Mouse (Mus musculus): Measurements from ENCODE around the gene Hdac11. TPM values are rescaled to one million over a fixed set of nuclear protein-coding genes. Genes with fewer than 3 reads are reported as not detected.

Hdac11 gene
- polyA plus RNA-seq, 1 experiment: 39.3 TPM

GRCm38 (mm10) chr6:91147152-91147770 is 9.2 kb upstream of the Hdac11 start:
- Histone ChIP-seq H3K4me2 (ENCODE audit: low read depth) (no peak overlapping the region), H3ac (ENCODE audit: control insufficient read depth, insufficient read length) (no peak overlapping the region), H3K27me3 (ENCODE audit: control insufficient read depth, insufficient read depth, insufficient read length) (no peaks in the 10 kb centered on the region), H3K36me3 (ENCODE audit: control insufficient read depth, insufficient read depth) (no peaks in the 10 kb centered on the region), H3K79me2 (ENCODE audit: control insufficient read depth, insufficient read depth) (no peaks in the 10 kb centered on the region), H3K4me3 (no peak overlapping the region)
- TF ChIP-seq MAX (IDR thresholded peaks at IDR 0.05; ENCODE audit: low read depth) (no peak), TCF12 (IDR thresholded peaks at IDR 0.05; ENCODE audit: insufficient read depth, poor library complexity, severe bottlenecking) (no peak), E2F4 (IDR thresholded peaks at IDR 0.05; ENCODE audit: insufficient read depth) (no peak), USF1 (IDR thresholded peaks at IDR 0.05; ENCODE audit: low read depth) (no peak), MYOD1 (IDR thresholded peaks at IDR 0.05; ENCODE audit: control insufficient read depth in 1 of 3, insufficient read length in 2 of 3, low read depth in 2 of 3) (no peak), MYOG (IDR thresholded peaks at IDR 0.05; ENCODE audit: control insufficient read depth in 1 of 3, insufficient read depth in 1 of 3, insufficient read length in 2 of 3, low read depth in 2 of 3) (no peak)

GRCm38 (mm10) chr6:91152892-91153548 is 3.4 kb upstream of the Hdac11 start:
- Histone ChIP-seq H3K27me3 (ENCODE audit: control insufficient read depth, insufficient read depth, insufficient read length) (no peaks in the 10 kb centered on the region), H3ac (ENCODE audit: control insufficient read depth, insufficient read length) (no peak overlapping the region), H3K79me2 (ENCODE audit: control insufficient read depth, insufficient read depth) (no peaks in the 10 kb centered on the region), H3K36me3 (ENCODE audit: control insufficient read depth, insufficient read depth) (no peaks in the 10 kb centered on the region), H3K4me3 (no peak overlapping the region), H3K4me2 (ENCODE audit: low read depth) (no peak overlapping the region)
- TF ChIP-seq E2F4 (IDR thresholded peaks at IDR 0.05; ENCODE audit: insufficient read depth): no peak
- TF ChIP-seq SRF (IDR thresholded peaks at IDR 0.05; ENCODE audit: control insufficient read depth, insufficient read length, low read depth): no peak
- no peak for TF ChIP-seq REST (IDR thresholded peaks at IDR 0.05; ENCODE audit: insufficient read depth, insufficient read length)
- TF ChIP-seq MYOD1 (IDR thresholded peaks at IDR 0.05; ENCODE audit: control insufficient read depth in 1 of 3, insufficient read length in 2 of 3, low read depth in 2 of 3): peak in 2 of 3 experiments; percentile 65 to 69
- TF ChIP-seq MYOG (IDR thresholded peaks at IDR 0.05; ENCODE audit: control insufficient read depth in 1 of 3, insufficient read depth in 1 of 3, insufficient read length in 2 of 3, low read depth in 2 of 3): peak in 2 of 3 experiments; percentile 67 to 89
- TF ChIP-seq POLR2A (IDR thresholded peaks at IDR 0.05; ENCODE audit: insufficient read length, low read depth): no peak
- no peak for TF ChIP-seq TCF12 (IDR thresholded peaks at IDR 0.05; ENCODE audit: insufficient read depth, poor library complexity, severe bottlenecking)
- TF ChIP-seq TCF3 (IDR thresholded peaks at IDR 0.05; ENCODE audit: insufficient read length, low read depth): peak; percentile 26
- no peak for TF ChIP-seq POLR2AphosphoS2 (IDR thresholded peaks at IDR 0.05; ENCODE audit: insufficient read length, low read depth)

- no peaks in the 10 kb centered on the region for H3K27me3 ChIP-seq (ENCODE audit: control insufficient read depth, insufficient read depth, insufficient read length)
- TF ChIP-seq MYOD1 (IDR thresholded peaks at IDR 0.05; ENCODE audit: control insufficient read depth in 1 of 3, insufficient read length in 2 of 3, low read depth in 2 of 3) (no peak), TCF3 (IDR thresholded peaks at IDR 0.05; ENCODE audit: insufficient read length, low read depth) (no peak), USF1 (IDR thresholded peaks at IDR 0.05; ENCODE audit: low read depth) (no peak), CEBPB (IDR thresholded peaks at IDR 0.05; ENCODE audit: insufficient read depth, poor library complexity, severe bottlenecking) (no peak), E2F4 (IDR thresholded peaks at IDR 0.05; ENCODE audit: insufficient read depth) (no peak), REST (IDR thresholded peaks at IDR 0.05; ENCODE audit: insufficient read depth, insufficient read length) (no peak), SRF (IDR thresholded peaks at IDR 0.05; ENCODE audit: control insufficient read depth, insufficient read length, low read depth) (no peak)
- H3K79me2 ChIP-seq (ENCODE audit: control insufficient read depth, insufficient read depth): no peaks in the 10 kb centered on the region
- no peak overlapping the region for H3K4me3 ChIP-seq
- no peaks in the 10 kb centered on the region for H3K36me3 ChIP-seq (ENCODE audit: control insufficient read depth, insufficient read depth)
- H3K4me2 ChIP-seq (ENCODE audit: low read depth): no peak overlapping the region
- H3ac ChIP-seq (ENCODE audit: control insufficient read depth, insufficient read length): no peak overlapping the region
Measured at GRCm38 (mm10) chr6:91153549-91154064, 2.9 kb upstream of the Hdac11 start.

GRCm38 (mm10) chr6:91154685-91155084 is 1.8 kb upstream of the Hdac11 start:
- no peak overlapping the region for H3K4me3 ChIP-seq
- H3K36me3 ChIP-seq (ENCODE audit: control insufficient read depth, insufficient read depth): no peaks in the 10 kb centered on the region
- H3K27me3 ChIP-seq (ENCODE audit: control insufficient read depth, insufficient read depth, insufficient read length): no peaks in the 10 kb centered on the region
- H3K79me2 ChIP-seq (ENCODE audit: control insufficient read depth, insufficient read depth): no peaks in the 10 kb centered on the region
- H3K4me2 ChIP-seq (ENCODE audit: low read depth): no peak overlapping the region
- no peak overlapping the region for H3ac ChIP-seq (ENCODE audit: control insufficient read depth, insufficient read length)
- peak in 1 of 3 experiments; percentile 43 for TF ChIP-seq MYOG (IDR thresholded peaks at IDR 0.05; ENCODE audit: control insufficient read depth in 1 of 3, insufficient read depth in 1 of 3, insufficient read length in 2 of 3, low read depth in 2 of 3)
- TF ChIP-seq USF1 (IDR thresholded peaks at IDR 0.05; ENCODE audit: low read depth): no peak
- TF ChIP-seq MYOD1 (IDR thresholded peaks at IDR 0.05; ENCODE audit: control insufficient read depth in 1 of 3, insufficient read length in 2 of 3, low read depth in 2 of 3): peak in 2 of 3 experiments; percentile 51 to 68

GRCm38 (mm10) chr6:91155286-91155685 is 1.2 kb upstream of the Hdac11 start:
- Histone ChIP-seq H3K79me2 (ENCODE audit: control insufficient read depth, insufficient read depth) (no peaks in the 10 kb centered on the region), H3K4me2 (ENCODE audit: low read depth) (no peak overlapping the region), H3K4me3 (no peak overlapping the region), H3K27me3 (ENCODE audit: control insufficient read depth, insufficient read depth, insufficient read length) (no peaks in the 10 kb centered on the region), H3ac (ENCODE audit: control insufficient read depth, insufficient read length) (no peak overlapping the region), H3K36me3 (ENCODE audit: control insufficient read depth, insufficient read depth) (no peaks in the 10 kb centered on the region)
- TF ChIP-seq MYOG (IDR thresholded peaks at IDR 0.05; ENCODE audit: control insufficient read depth in 1 of 3, insufficient read depth in 1 of 3, insufficient read length in 2 of 3, low read depth in 2 of 3) (no peak), REST (IDR thresholded peaks at IDR 0.05; ENCODE audit: insufficient read depth, insufficient read length) (no peak), MYOD1 (IDR thresholded peaks at IDR 0.05; ENCODE audit: control insufficient read depth in 1 of 3, insufficient read length in 2 of 3, low read depth in 2 of 3) (no peak), USF1 (IDR thresholded peaks at IDR 0.05; ENCODE audit: low read depth) (no peak), TCF12 (IDR thresholded peaks at IDR 0.05; ENCODE audit: insufficient read depth, poor library complexity, severe bottlenecking) (no peak), POLR2A (IDR thresholded peaks at IDR 0.05; ENCODE audit: insufficient read length, low read depth) (no peak), CEBPB (IDR thresholded peaks at IDR 0.05; ENCODE audit: insufficient read depth, poor library complexity, severe bottlenecking) (no peak), MAX (IDR thresholded peaks at IDR 0.05; ENCODE audit: low read depth) (no peak)
